Mouse (Mus musculus): ENCODE results near the gene Izumo2.
"Not testable (repeated sequence)": the region's sequence is repeated elsewhere in the genome, so short reads cannot be mapped to it uniquely, and the experiment has no call there.

Izumo2 gene

GRCm38 (mm10) chr7:44697980-44698379, 10.6 kb upstream of the Izumo2 start:
- in situ Hi-C loops (cut with MboI, MseI), result no loop called here

- in situ Hi-C loops (cut with MboI, MseI), result no loop called here
These were observed 6.6 kb upstream of the Izumo2 start for GRCm38 (mm10) chr7:44701921-44702320.

- in situ Hi-C loops (cut with MboI, MseI), result no loop called here
These were observed 5.6 kb upstream of the Izumo2 start for GRCm38 (mm10) chr7:44702985-44703384.

- in situ Hi-C loops (cut with MboI, MseI), result no loop called here
These were observed 4.2 kb upstream of the Izumo2 start for GRCm38 (mm10) chr7:44704363-44704762.

GRCm38 (mm10) chr7:44705086-44705485, 3.5 kb upstream of the Izumo2 start:
- in situ Hi-C loops (cut with MboI, MseI), result no loop called here

- in situ Hi-C loops (cut with MboI, MseI), result no loop called here
These were observed 2.2 kb upstream of the Izumo2 start for GRCm38 (mm10) chr7:44706322-44706721.

- in situ Hi-C loops (cut with MboI, MseI), result no loop called here
These were observed 1.3 kb upstream of the Izumo2 start for GRCm38 (mm10) chr7:44707169-44707675.

GRCm38 (mm10) chr7:44708093-44708492, 449 bp upstream of the Izumo2 start:
- in situ Hi-C loops (cut with MboI, MseI), result not testable (repeated sequence)

- in situ Hi-C loops (cut with MboI, MseI), result no loop called here
These were observed 1.3 kb downstream of the Izumo2 start for GRCm38 (mm10) chr7:44709881-44710280.

GRCm38 (mm10) chr7:44722058-44722457, 13.5 kb downstream of the Izumo2 start:
- in situ Hi-C loops (cut with MboI, MseI), result loop anchor here (5.0 kb wide), 3 partner anchors 105 to 235 kb away; no protein-coding TSS in a partner anchor

- in situ Hi-C loops (cut with MboI, MseI), result loop anchor here (5.0 kb wide), 3 partner anchors 103 to 233 kb away; no protein-coding TSS in a partner anchor
These were observed 15.8 kb downstream of the Izumo2 start for GRCm38 (mm10) chr7:44724316-44724715.

GRCm38 (mm10) chr7:44726343-44726742, 17.8 kb downstream of the Izumo2 start:
- in situ Hi-C loops (cut with MboI, MseI), result no loop called here

GRCm38 (mm10) chr7:44727151-44727550, 18.6 kb downstream of the Izumo2 start:
- in situ Hi-C loops (cut with MboI, MseI), result no loop called here

- in situ Hi-C loops (cut with MboI, MseI), result no loop called here
These were observed 19.8 kb downstream of the Izumo2 start for GRCm38 (mm10) chr7:44728082-44728975.

GRCm38 (mm10) chr7:44733723-44734122, 25.2 kb downstream of the Izumo2 start:
- in situ Hi-C loops (cut with MboI, MseI), result no loop called here

- in situ Hi-C loops (cut with MboI, MseI), result no loop called here
These were observed 32.8 kb downstream of the Izumo2 start for GRCm38 (mm10) chr7:44741361-44741760.

- in situ Hi-C loops (cut with MboI, MseI), result no loop called here
These were observed 35.7 kb downstream of the Izumo2 start for GRCm38 (mm10) chr7:44744270-44744669.

GRCm38 (mm10) chr7:44745076-44745475, 36.5 kb downstream of the Izumo2 start:
- in situ Hi-C loops (cut with MboI, MseI), result loop anchor here in 1 of 2 experiments (5.0 kb wide), 2 partner anchors 72 to 107 kb away; partner anchors contain the start of genes Atf5, Il4i1 and Nup62

GRCm38 (mm10) chr7:44747115-44747514, 38.6 kb downstream of the Izumo2 start:
- in situ Hi-C loops (cut with MboI, MseI), result loop anchor here in 1 of 2 experiments (5.0 kb wide), 2 partner anchors 70 to 105 kb away; partner anchors contain the start of genes Atf5, Il4i1 and Nup62

- in situ Hi-C loops (cut with MboI, MseI), result loop anchor here in 1 of 2 experiments (5.0 kb wide), 2 partner anchors 69 to 104 kb away; partner anchors contain the start of genes Atf5, Il4i1 and Nup62
These were observed 39.8 kb downstream of the Izumo2 start, which contains the start of gene Vrk3 for GRCm38 (mm10) chr7:44748101-44749044. TSS of gene Vrk3 (plus strand) at chr7:44748413.

GRCm38 (mm10) chr7:44750950-44751349, 42.4 kb downstream of the Izumo2 start, which contains the start of gene Zfp473:
TSS of gene Zfp473 (minus strand) at chr7:44751050.
- in situ Hi-C loops (cut with MboI, MseI), result not testable (repeated sequence)

All from T-helper 17 cell (primary cell).